Mouse (Mus musculus) midbrain, postnatal 0 days (tissue): Measurements from ENCODE around the gene Endou. TPM values are rescaled to one million over a fixed set of nuclear protein-coding genes. Genes with fewer than 3 reads are reported as not detected.

Experiments used
- ATAC-seq: fragments of 200-750 bp; cut with Nextera tagmentation; 2 replicates; pipeline ENCODE4 v1.8.0; 2017; ENCODE audit warnings: moderate number of reproducible peaks, mild to moderate bottlenecking, moderate TSS enrichment, moderate library complexity; ENCODE audit not compliant: low FRiP score
- DNase-seq: peaks from one replicate; pipeline ENCODE4 v3.0.0-alpha.2; 2015; ENCODE audit warnings: low spot score
- H3K27ac ChIP-seq: fragments of 300-500 bp; sonication (generic); 2 replicates; pipeline ENCODE4 v1.5.1; 2014; ENCODE audit warnings: low read depth, mild to moderate bottlenecking, low read length, mixed read lengths
- H3K27me3 ChIP-seq: fragments of 300-500 bp; sonication (generic); 2 replicates; pipeline ENCODE4 v1.6.1; 2014; ENCODE audit warnings: low read length, control low read depth, mixed read lengths; ENCODE audit not compliant: insufficient read depth
- H3K36me3 ChIP-seq: fragments of 300-500 bp; sonication (generic); 2 replicates; pipeline ENCODE4 v1.6.1; 2014; ENCODE audit warnings: low read length, control low read depth, mixed read lengths; ENCODE audit not compliant: insufficient read depth
- H3K4me1 ChIP-seq: fragments of 300-500 bp; sonication (generic); 2 replicates; pipeline ENCODE4 v1.6.1; 2014; ENCODE audit warnings: mild to moderate bottlenecking, control low read depth, antibody characterized with exemption, low read length, mixed read lengths; ENCODE audit not compliant: insufficient read depth
- H3K4me2 ChIP-seq: fragments of 300-500 bp; sonication (generic); 2 replicates; pipeline ENCODE4 v1.6.1; 2014; ENCODE audit warnings: low read depth, mild to moderate bottlenecking, low read length, mixed read lengths; ENCODE audit not compliant: poor library complexity, severe bottlenecking
- H3K4me3 ChIP-seq: fragments of 300-500 bp; sonication (generic); 2 replicates; pipeline ENCODE4 v1.5.1; 2014; ENCODE audit warnings: low read depth, mild to moderate bottlenecking, low read length, moderate library complexity
- H3K9ac ChIP-seq: fragments of 300-500 bp; sonication (generic); replicated peaks from 2 replicates; pipeline ENCODE4 v1.6.1; 2014; ENCODE audit warnings: mild to moderate bottlenecking, low read length, moderate library complexity, mixed read lengths; ENCODE audit not compliant: poor library complexity, severe bottlenecking
- H3K9me3 ChIP-seq: fragments of 300-500 bp; sonication (generic); 2 replicates; pipeline ENCODE4 v1.6.1; 2016; ENCODE audit warnings: low read length, control low read depth
- CTCF ChIP-seq: IDR thresholded peaks from 2 replicates; pipeline ENCODE4 v1.5.1; 2016; ENCODE audit warnings: antibody characterized with exemption, mild to moderate bottlenecking
- WGBS: fragments of 180-500 bp; shearing (Covaris S2); extraction: QIAGEN DNeasy Blood & Tissue Kit; methylation state at CpG from one replicate; pipeline ENCODE4 v1.1.7; 2014; 5-methylcytosine and 5-hydroxymethylcytosine counted together
- polyA plus RNA-seq: library from polyadenylated mRNA; unstranded; fragments of >200 nt; fragmentation: Nextera tagmentation; extraction: Ambion mirVana; gene quantifications from 2 replicates; pipeline ENCODE4 v1.2.1, GENCODE M21; 2015
- total RNA-seq: library from RNA; depleted of rRNA; stranded (reverse); fragments of >200 nt; gene quantifications from 2 replicates; pipeline ENCODE4 v1.2.3, GENCODE M21; 2014

The Endou gene
- total and polyA plus RNA-seq, 2 experiments from 2014 or later = 0.20 to 0.66 TPM

DNA sequence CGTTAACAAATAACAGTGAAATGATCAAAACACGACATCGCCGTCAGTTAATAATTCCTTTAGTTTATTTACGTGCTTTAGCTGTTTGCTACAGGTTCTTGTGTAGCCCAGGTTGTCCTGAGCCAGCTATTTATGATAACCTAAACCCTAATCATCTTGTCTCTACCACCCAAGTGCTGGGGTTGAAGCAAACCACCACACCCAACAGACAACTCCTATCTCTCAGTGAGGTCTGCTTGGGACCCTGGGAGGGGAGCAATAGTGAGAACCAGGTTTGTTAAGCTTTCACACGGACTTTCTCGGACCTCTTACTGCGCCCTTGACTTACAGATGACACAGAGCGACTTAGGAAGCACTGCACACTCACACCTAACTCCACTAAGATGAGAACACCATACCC lies 47.0 kb downstream of the Endou start:
- Histone ChIP-seq H3K4me3 (no peak overlapping the region), H3K4me1 (no peaks in the 10 kb centered on the region), H3K27me3 (no peaks in the 10 kb centered on the region), H3K36me3 (peaks cover 80% of the 10 kb centered on the region), H3K9ac (no peak overlapping the region), H3K9me3 (no peaks in the 10 kb centered on the region), H3K4me2 (no peak overlapping the region), H3K27ac (no peak overlapping the region)
- DNase-seq (no peak), ATAC-seq (no peak)
- 96% methylated on average over 9 of the region's 9 CpGs for WGBS
- TF ChIP-seq CTCF = no peak

DNA sequence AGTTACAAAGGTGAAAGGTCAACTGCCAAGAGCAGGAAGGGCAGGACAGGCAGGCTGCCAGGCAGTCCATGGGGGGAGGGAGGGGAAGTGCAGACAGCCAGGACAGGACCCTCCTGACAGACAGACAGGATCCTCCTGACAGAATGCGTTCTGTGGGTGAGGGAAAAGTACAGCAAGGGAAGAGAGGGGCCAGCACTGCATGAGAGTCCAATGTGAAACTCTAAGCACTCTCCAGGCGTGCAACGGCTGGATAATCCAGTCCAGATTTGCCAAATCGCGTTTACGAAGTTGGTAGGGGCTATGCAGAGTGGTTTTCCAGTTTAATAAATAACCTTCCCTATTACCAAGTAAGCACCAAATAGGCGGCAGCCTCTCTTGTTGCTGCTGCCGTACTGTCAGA lies 49.1 kb downstream of the Endou start:
- Histone ChIP-seq H3K4me2 (no peak overlapping the region), H3K27me3 (no peaks in the 10 kb centered on the region), H3K9ac (no peak overlapping the region), H3K9me3 (no peaks in the 10 kb centered on the region), H3K27ac (no peak overlapping the region), H3K36me3 (peaks cover 82% of the 10 kb centered on the region), H3K4me3 (no peak overlapping the region), H3K4me1 (no peaks in the 10 kb centered on the region)
- TF ChIP-seq CTCF = no peak
- 95% methylated on average over 8 of the region's 8 CpGs for WGBS
- ATAC-seq (no peak), DNase-seq (no peak)

- TF ChIP-seq CTCF = no peak
- H3K9ac ChIP-seq = no peak overlapping the region
- H3K4me2 ChIP-seq = no peak overlapping the region; the same call in 1 of the 2 replicates
- no peaks in the 10 kb centered on the region for H3K27me3 ChIP-seq
- 54% methylated on average over 18 of the region's 18 CpGs for WGBS
- peak; percentile 44 for DNase-seq
- no peaks in the 10 kb centered on the region for H3K4me1 ChIP-seq
- no peaks in the 10 kb centered on the region for H3K9me3 ChIP-seq
- ATAC-seq = no peak
- peaks cover 77% of the 10 kb centered on the region for H3K36me3 ChIP-seq
- H3K27ac ChIP-seq = no peak overlapping the region
- H3K4me3 ChIP-seq = no peak overlapping the region
These were observed 51.0 kb downstream of the Endou start for GRCm38 (mm10) chr15:97679991-97680681.

DNA sequence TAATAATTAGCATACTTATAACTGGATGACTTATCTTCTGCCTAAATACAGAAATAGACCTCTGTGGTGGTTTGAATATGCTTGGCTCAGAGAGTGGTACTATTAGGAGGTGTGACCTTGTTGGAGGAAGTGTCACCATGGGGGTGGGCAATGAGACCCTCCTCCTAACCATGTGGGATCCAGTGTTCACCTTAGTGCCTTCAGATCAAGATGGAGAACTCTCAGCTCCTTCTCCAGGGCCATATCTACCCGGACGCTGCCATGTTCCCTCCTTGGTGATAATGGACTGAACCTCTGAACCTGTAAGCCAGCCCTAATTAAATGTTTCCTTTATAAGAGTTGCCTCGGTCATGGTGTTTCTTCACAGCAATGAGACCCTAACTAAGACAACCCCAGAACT lies 53.8 kb downstream of the Endou start:
- ATAC-seq = no peak
- Histone ChIP-seq H3K4me3 (no peak overlapping the region), H3K9me3 (no peaks in the 10 kb centered on the region), H3K9ac (no peak overlapping the region), H3K4me1 (peaks cover 4% of the 10 kb centered on the region; the same call in 1 of the 2 replicates), H3K27ac (no peak overlapping the region), H3K36me3 (peaks cover 62% of the 10 kb centered on the region), H3K4me2 (no peak overlapping the region), H3K27me3 (no peaks in the 10 kb centered on the region)
- TF ChIP-seq CTCF = no peak
- no peak for DNase-seq
- WGBS = 91% methylated on average over 3 of the region's 3 CpGs

DNA sequence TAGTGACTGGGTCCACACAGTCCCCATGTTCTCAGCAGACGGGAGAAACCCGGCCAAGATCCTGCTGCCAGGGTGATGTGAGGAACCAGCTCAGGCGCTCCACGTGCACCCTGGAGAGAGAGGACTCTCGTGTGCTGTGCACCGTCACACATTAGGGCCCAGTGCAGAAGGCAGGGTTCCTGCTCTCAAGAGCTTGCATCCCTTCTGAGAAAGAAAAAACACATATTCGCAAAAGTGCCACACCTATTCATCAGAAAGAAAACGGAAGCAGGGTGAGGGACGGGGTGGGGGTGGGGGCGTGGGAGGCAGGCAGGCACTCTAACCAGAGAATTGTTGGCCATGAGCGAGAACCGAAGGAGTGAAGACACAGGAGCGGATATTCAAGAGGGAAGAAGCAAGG lies 55.2 kb downstream of the Endou start:
- Histone ChIP-seq H3K36me3 (peaks cover 50% of the 10 kb centered on the region), H3K9ac (no peak overlapping the region), H3K27me3 (no peaks in the 10 kb centered on the region), H3K4me2 (no peak overlapping the region), H3K4me1 (peaks cover 10% of the 10 kb centered on the region; the same call in 1 of the 2 replicates), H3K4me3 (no peak overlapping the region), H3K27ac (no peak overlapping the region), H3K9me3 (no peaks in the 10 kb centered on the region)
- no peak for DNase-seq
- 94% methylated on average over 13 of the region's 13 CpGs for WGBS
- no peak for TF ChIP-seq CTCF
- no peak for ATAC-seq

DNA sequence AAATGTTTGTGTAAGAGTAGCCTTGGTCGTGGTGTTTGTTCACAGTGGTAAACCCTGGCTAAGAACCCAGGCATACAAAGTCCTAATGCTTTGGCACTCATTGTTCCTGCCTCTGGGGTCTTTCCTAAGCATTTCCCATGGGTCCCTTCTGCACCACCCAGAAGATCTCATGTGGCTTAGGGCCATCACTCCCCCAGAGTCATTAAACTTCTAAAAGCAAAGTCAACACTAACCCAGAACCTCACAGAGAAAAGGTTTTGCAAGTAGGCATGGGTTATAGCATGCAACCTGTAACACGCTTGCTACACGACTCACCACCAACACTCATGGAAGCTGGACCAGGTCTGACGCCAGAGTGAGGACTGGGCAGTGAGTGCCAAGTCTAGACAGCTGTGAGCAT lies 56.7 kb downstream of the Endou start:
- H3K27ac ChIP-seq = no peak overlapping the region
- ATAC-seq = no peak
- peaks cover 40% of the 10 kb centered on the region for H3K36me3 ChIP-seq
- no peak for DNase-seq
- H3K27me3 ChIP-seq = no peaks in the 10 kb centered on the region
- H3K4me1 ChIP-seq = peaks cover 10% of the 10 kb centered on the region; the same call in 1 of the 2 replicates
- no peak overlapping the region for H3K4me2 ChIP-seq
- H3K4me3 ChIP-seq = no peak overlapping the region
- H3K9me3 ChIP-seq = no peaks in the 10 kb centered on the region
- TF ChIP-seq CTCF = no peak
- no peak overlapping the region for H3K9ac ChIP-seq
- 94% methylated on average over 4 of the region's 4 CpGs for WGBS
